Mouse (Mus musculus) cerebellum, adult 9-11 months (tissue): ENCODE measurements around the gene Psme4.
"Not testable (repeated sequence)": the region's sequence is repeated elsewhere in the genome, so short reads cannot be mapped to it uniquely, and the experiment has no call there.

Experiments used
- DNase-seq: peaks from one replicate; pipeline ENCODE4 v3.0.0; 2022

The Psme4 gene

DNA sequence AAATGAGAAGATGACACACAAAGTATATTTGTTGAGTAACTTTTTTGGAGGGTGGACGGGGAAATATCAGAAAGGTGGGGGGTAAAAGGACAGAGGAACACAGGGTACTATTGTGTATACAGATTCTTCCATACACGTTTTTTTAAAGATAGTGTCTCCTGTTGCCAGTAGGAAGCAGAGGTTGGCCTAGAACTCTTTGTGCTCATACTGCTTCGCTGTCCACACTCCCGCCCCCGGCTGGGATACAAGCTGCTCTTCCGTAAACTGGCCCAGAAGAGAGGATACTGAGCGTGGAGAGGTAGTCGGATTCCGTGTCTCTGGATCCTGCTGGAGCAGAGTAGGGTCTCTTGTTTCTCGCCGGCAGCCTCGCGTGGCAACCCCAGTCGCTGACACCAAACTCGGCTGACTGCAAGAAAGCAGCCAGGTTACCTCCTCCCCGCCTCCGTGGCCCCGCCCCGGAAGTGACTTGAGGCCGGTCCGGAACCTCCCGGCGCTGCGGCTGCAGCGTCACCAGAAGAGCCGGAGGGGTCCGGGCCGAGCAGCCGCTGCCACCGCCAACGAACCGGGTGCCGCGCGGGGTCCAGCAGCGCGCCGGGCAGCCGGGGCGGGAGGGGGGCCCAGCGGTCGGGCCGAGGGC, at the start of gene Psme4:
Gene Psme4, plus strand, starts transcription at position 460 of the 637 bp plus-strand sequence.
- peak; percentile 93 for DNase-seq

- DNase-seq: no peak
Observed at GRCm38 (mm10) chr11:30723438-30723837, 48.1 kb upstream of the Psme4 start.

DNA sequence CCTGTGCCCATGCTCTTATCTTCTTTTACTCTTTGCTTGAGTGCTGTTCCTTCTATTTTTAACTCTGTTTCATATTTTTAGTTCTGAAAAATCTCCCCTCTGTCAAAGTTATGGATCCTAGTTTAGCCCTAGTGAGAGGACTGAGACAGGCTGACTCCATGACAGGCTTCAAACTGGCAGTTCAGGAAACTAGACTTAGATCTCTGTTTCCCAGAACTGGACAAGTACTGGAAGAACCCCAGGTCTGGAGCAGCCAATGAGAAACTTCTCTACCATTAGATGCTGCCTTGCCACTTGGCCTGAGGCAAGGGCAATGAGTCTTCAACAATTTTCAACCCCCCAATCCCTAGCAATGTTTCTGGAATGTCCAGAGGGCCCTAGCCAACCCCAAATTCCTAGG, 40.8 kb upstream of the Psme4 start:
- DNase-seq: no peak

GRCm38 (mm10) chr11:30733376-30733775, 38.1 kb upstream of the Psme4 start:
- no peak for DNase-seq

DNA sequence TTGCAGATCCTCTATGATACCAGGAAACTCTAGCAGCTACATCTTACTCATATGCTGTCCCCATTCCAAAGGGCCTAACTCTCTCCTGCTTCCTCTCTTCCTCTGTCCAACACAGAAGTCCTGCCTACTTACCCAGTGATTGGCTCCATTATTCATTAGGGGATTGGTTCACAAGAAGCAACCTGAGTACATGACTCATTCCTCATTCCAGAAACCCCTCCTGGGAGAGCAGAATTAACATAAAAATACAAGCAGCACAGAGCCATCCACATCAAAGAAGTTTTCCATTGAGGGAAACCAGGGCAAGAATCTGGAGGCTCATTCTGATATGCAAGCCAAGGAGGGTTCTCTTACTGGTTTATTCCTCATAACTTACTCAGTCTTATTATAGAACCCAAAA, 27.5 kb upstream of the Psme4 start:
- no peak for DNase-seq

GRCm38 (mm10) chr11:30748938-30749337, 22.6 kb upstream of the Psme4 start:
- DNase-seq: no peak

- DNase-seq: no peak
Observed at GRCm38 (mm10) chr11:30749587-30749986, 21.9 kb upstream of the Psme4 start.

GRCm38 (mm10) chr11:30750039-30750823, 21.3 kb upstream of the Psme4 start:
- DNase-seq: no peak

DNA sequence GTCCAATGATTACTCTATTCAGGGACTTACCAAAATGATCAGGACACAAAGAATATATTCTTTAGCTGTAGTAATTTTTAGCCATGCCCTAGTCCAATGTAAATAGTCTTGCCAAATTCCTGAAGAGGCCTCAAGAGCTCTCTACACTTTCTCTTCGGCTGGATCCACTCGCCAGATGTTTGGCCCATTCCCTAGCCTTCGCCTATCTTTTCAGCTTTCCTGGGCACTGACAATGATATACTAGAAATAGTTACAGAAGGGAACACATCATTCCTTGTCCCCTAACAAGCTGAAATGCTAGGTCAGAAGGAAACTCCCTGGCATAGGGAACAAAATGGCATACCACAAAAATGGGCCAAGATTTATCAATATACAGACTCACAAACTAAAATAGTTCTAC, 18.6 kb upstream of the Psme4 start:
- no peak for DNase-seq

DNA sequence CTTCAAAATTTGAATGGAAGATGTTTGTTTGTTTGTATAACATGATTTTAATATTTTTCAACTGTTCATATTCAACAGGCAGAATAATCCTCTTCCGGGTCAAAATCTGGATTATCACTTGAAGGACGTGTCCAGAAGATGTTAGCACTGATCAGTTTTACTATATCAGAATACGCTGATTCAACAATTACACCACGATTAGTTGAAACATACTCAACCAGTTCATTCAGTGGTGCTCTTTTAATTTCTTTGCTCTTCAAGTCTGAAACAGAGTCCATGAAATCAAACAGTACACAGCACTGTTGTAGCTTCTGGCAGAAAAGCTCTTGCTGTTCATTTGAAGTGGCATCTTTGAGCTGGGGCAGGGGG, 17.1 kb upstream of the Psme4 start:
- not testable (repeated sequence) for DNase-seq

DNA sequence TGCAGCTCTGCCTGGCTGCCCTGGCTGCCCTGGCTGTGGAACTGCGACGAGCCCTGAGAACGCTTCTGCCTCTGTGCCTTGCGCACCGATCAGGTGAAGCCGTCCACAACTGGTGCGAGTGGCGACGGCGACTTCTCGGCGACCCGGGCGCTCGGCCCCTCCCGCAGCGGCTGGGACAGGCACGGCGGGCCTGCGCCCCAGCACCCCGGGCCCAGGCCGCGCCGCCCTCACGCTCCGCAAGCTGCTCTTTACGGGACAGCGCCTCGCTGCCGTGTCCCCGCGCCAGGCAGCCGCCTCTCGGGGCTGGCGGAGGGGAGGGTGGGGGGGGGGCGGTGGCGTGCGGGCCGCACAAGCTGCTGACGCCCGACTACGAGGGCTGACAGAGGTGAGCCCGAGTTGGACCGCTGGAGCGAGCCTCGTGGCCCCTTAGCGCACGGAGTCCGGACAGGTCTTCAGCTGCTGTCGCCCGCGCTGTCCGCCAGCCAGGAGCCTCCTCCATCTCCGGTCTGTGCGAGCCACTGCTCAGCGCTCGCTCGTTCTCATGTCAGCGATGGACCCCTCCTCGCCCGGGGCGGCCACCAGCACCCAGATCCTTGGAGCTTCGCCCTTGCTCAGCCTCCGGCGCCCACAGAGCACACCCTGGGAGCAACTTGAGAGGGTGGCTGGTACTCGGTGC, 16.5 kb upstream of the Psme4 start:
- no peak for DNase-seq

- DNase-seq: no peak
Observed at GRCm38 (mm10) chr11:30761381-30761780, 10.1 kb upstream of the Psme4 start.

DNA sequence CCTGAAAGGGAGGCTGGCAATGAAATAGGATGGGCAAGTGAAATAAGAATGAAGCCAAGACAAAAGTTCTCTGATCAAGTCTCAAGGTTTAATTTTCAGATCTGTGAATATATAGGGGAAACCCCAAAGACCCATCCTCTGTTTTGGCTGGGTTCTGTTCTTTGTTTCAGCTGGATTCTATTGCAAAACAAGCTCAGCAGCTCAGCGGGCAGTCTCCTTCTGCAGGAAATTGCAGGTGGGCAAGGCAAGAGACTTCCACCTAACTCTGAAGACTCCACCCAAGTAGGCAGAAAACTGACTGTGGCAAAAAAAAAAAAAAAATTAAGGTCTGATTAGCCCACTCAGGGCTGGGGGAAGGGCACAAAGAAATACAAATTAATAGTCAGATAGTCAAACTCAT, 9.6 kb upstream of the Psme4 start:
- no peak for DNase-seq

DNA sequence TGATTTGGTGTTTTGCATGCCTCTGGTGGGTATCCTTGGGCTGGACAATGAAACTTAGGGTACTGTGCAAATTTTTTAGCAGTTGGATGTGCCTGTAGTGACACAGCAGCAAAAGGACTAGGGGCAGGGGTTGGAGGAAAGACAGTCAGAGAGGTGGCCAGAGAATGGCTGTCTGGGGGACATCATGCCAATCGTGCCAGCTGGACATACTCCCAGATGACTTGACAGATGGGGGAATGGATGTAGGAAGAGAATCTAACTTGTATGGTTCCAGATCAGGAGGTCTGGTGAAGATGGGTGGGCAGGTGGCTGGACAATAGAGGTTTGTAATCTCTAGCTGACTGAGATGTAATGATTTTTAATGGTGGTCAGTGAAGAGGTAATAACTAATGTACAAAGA, 6.5 kb upstream of the Psme4 start:
- DNase-seq: no peak

DNA sequence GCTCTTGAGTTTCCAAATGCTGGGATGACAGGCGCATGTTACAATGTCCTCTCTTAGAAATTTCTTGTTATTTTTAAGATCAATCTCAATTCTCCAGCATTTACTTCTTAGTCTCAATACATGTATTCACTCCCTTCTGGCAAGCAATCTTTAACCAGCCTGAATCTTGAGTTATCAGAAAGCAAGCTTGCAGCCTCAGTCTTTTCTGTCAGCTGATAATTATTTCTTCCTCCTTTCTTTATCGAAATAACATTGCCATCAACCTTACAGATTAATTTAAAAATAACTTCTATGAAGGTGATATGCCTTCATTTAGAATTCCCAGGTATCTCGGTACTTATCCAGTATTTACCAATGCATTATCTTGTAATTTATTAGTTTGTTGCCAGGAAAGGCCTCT, 709 bp upstream of the Psme4 start:
- DNase-seq: no peak

DNA sequence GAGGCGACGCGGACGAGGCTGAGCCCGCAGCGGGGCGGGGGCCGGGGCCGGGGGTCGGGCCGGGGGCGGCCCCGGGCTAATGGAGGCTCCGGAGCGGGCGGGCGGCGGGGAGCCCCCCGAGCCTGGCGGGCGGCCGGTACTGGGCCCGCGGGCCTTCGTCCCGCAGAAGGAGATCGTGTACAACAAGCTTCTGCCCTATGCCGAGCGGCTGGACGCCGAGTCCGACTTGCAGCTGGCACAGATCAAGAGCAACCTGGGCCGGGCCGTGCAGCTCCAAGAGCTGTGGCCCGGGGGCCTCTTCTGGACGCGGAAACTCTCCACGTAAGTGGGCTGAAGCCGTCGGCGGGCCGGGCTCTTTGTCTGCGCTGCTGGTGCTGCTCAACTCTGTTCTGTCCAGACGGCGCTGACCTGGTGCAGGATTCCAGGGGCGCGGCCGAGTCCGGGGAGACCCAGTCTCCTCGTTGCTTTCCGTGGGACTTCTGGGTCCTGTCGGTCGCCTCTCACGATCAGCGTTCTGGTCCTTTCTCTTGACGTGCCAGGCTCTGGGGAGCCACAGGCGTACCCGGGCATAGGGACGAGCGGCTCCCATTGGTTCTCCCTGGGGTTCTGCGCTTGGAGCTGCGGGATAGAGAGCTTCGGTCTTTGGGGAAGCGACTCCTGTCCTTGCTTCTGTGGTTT, 517 bp downstream of the Psme4 start:
- DNase-seq: peak; percentile 64

DNA sequence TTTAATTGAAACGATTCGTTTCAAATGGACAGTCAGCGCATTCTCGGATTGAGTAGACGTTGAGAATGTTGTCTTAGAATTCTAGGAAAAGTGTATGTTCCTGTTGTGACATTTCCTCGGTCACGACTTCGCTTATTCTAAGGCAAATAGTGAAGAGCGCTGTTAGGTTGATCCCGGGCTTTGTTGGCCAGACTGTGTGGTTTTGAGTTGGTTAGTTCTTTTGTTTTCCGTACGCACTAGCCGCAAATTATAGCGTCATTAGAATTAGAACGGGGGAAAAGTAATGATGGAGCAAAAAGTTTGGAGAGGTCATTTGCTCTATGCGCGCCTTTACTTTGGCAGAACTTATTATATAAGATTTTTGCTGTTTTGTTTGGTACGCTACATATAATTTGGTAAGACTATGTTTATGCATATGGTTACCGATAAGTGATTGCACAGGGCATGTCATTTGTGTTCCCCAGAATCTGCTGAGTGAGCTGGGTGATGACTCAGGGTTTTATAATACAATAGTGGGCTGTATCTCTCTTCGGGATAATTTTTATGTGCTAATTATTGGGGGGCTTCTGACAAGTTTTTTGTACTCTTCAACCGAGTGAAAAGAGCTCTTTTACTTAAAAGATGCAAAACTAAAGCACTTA, 1.4 kb downstream of the Psme4 start:
- no peak for DNase-seq

GRCm38 (mm10) chr11:30774638-30775037, 3.1 kb downstream of the Psme4 start:
- peak; percentile 49 for DNase-seq

DNA sequence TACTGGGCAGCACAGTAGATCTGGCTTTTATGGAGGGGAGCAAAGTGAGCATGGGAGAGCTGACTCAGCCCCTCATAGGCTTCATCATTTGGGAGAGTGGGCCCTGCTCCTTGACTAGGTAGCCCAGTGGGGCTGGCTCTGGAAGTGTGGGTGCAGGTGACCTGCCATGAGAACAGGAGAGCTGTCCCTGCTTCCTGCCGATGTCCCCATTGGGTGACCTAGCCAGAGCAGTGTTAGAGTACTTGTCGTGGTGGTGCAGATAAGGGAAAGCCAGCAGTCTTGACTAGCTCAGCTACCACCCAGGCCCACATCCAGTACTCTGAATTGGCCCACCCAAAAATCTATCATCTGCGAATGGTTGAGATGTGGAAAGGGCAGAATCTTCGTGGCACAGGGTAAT, 6.0 kb downstream of the Psme4 start:
- no peak for DNase-seq

- DNase-seq: no peak
Observed at GRCm38 (mm10) chr11:30780893-30781292, 9.4 kb downstream of the Psme4 start.

GRCm38 (mm10) chr11:30781612-30782011, 10.1 kb downstream of the Psme4 start:
- no peak for DNase-seq

DNA sequence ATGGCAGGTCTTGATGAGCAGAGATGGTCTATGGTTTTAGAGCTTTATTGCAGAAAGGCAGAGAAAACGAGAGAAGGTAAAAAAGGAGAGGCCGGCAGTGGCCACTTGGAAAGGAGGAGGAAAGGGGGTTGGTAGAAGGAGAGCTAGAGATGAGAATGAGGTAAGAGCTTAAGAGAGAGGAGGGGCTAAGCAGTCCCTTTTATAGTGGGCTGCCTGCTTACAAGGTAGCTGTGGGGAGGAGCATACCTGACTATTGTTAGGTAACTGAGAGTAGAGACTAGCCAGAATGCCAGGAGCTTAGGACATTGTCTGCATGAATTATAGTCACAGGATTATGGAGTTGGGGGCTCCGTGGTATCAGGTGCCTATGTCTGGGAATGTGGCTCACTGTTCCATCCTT, 14.0 kb downstream of the Psme4 start:
- DNase-seq: no peak
